10 mouse cellular contexts compared by ENCODE assay signal in the genomic region with DNA sequence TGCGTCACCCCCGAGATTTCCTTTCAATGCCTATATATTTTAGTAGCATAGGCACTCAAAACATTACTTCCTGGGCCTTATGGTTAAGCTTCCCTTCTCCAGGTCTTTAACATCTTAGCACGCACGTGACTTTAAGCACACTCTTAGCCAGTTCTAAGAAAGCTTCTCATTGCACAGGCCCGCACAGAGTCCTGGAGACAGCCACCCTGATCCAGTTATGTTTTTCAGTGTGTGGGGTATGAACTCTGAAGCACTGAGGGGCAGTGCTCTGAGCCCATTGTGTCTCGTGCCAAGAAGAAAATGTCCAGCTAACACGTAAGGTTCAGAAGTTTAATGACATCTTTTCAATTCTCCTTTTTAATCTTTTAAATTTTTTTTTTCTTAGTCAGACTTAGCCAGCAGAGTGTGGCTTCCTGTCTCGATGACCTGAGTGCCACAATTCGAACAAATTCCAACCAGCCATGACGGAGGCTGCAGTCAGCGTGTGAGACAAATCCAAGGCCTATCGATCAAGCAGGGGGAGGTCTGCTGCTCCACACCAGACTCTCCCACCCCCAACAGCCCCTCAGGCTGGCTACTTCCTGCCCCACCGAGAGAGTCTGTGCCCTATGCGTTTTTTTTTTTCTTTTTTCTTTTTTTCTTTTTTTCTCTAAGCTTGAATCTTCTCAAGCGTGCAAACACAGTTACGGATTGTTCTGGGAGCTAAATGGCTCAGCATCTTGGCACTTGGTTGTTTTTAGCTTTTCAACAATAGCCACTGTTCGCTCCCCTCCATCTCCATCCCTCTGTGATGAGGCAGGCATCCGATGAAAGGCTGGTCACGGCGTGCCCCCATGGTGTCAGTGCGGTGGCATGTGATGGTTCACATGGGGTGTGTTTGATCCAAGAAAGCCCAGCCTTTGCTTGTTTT.
DNase-seq lines count a peak whose midpoint lies in the region; TF ChIP-seq lines count a peak whose summit lies in the region.
"Had no signal": no experiment of that assay in that cellular context is flagged by ENCODE, and none has a peak within 500 bp of the region (broad histone marks: within the 10 kb centered on the region; RNA-seq: fewer than 3 reads in every experiment).

No protein-coding gene starts in this region.

- H3K9me3 ChIP-seq in limb, embryonic 10.5 days (replicated peaks) = no peaks in the 10 kb centered on the region
- H3K9me3 ChIP-seq: liver, embryonic 13.5 days had no signal

- H3K4me1 ChIP-seq in cerebellum, adult 2 months (ENCODE audit: control insufficient read depth, insufficient read depth, low read length) = no peaks in the 10 kb centered on the region; the same call in 1 of the 2 replicates
- peaks cover 18% of the 10 kb centered on the region for H3K4me1 ChIP-seq in limb, embryonic 10.5 days
- H3K4me1 ChIP-seq: liver, embryonic 13.5 days had no signal

- WGBS in cerebellum, adult 2 months = 76% methylated on average over 21 of the region's 21 CpGs
- WGBS in limb, embryonic 10.5 days = 73% methylated on average over 21 of the region's 21 CpGs

- no peaks in the 10 kb centered on the region for H3K36me3 ChIP-seq in limb, embryonic 10.5 days
- H3K36me3 ChIP-seq in splenic B cell, adult 2 months (ENCODE audit: control insufficient read depth, insufficient read depth, low read length, poor library complexity, severe bottlenecking) = peaks cover 1% of the 10 kb centered on the region; the same call in 1 of the 2 replicates
- H3K36me3 ChIP-seq: liver, embryonic 13.5 days had no signal

- no peak overlapping the region for H3K4me3 ChIP-seq in cerebellum, adult 2 months (replicated peaks; ENCODE audit: insufficient read depth, low read depth, low read length)
- H3K4me3 ChIP-seq in limb, embryonic 10.5 days = no peak overlapping the region
- H3K4me3 ChIP-seq: heart, embryonic 13.5 days; liver, embryonic 13.5 days had no signal

- H3K27ac ChIP-seq in cerebellum, adult 2 months (ENCODE audit: insufficient read depth, low read length) = peak overlapping the region; percentile 58; the same call in 1 of the 2 replicates
- peak overlapping the region; percentile 66 for H3K27ac ChIP-seq in limb, embryonic 10.5 days
- H3K27ac ChIP-seq: heart, embryonic 13.5 days; liver, embryonic 13.5 days had no signal

- TF ChIP-seq POLR2A in cerebellum, adult 2 months (IDR thresholded peaks at IDR 0.05; ENCODE audit: borderline replicate concordance, insufficient read depth, low read length) = no peak

- no peak for TF ChIP-seq CTCF in cerebellum, adult 2 months (IDR thresholded peaks at IDR 0.05; ENCODE audit: borderline replicate concordance, insufficient read depth, low read depth, low read length)

- H3K27me3 ChIP-seq in cerebellum, adult 2 months (ENCODE audit: control insufficient read depth, insufficient read depth, low read length) = no peaks in the 10 kb centered on the region
- no peaks in the 10 kb centered on the region for H3K27me3 ChIP-seq in limb, embryonic 10.5 days (ENCODE audit: low read depth, poor library complexity, severe bottlenecking)
- no peaks in the 10 kb centered on the region for H3K27me3 ChIP-seq in splenic B cell, adult 2 months (ENCODE audit: control insufficient read depth, insufficient read depth, low read length, poor library complexity, severe bottlenecking)
- H3K27me3 ChIP-seq: heart, embryonic 13.5 days; liver, embryonic 13.5 days had no signal

- peak in 1 of 2 experiments; percentile 42 for DNase-seq in cerebellum, adult 2 months
- no peak for DNase-seq in cerebellum, adult 8-10 months
- DNase-seq in lung, postnatal 10 days = peak; percentile 20
- DNase-seq in lung, postnatal 36 days = no peak
- DNase-seq in limb, embryonic 10.5 days (ENCODE audit: low spot score) = peak; percentile 33
- DNase-seq in splenic B cell, adult 2 months (ENCODE audit: low read depth, low spot score) = peak; percentile 68
- DNase-seq in urinary bladder, postnatal 10 days (ENCODE audit: low spot score) = no peak
- no peak for DNase-seq in gastrocnemius, adult 18-20 months (ENCODE audit: low spot score)
- DNase-seq: liver, embryonic 13.5 days had no signal

Comparison
In these comparisons a context has a peak if more than half of its experiments do, and no peak if none do; other contexts are left out.
1. DNase-seq: peak in lung, postnatal 10 days (single experiment), limb, embryonic 10.5 days (single experiment) and splenic B cell, adult 2 months (single experiment); none in cerebellum, adult 8-10 months (single experiment), lung, postnatal 36 days (single experiment), urinary bladder, postnatal 10 days (single experiment) and gastrocnemius, adult 18-20 months (single experiment).